Mouse (Mus musculus): ENCODE data around the gene Ephx1.
"Not testable (repeated sequence)": the region's sequence is repeated elsewhere in the genome, so short reads cannot be mapped to it uniquely, and the experiment has no call there.

Ephx1 gene

GRCm38 (mm10) chr1:180967261-180967660, 53.4 kb downstream of the Ephx1 start:
- no peak for DNase-seq

GRCm38 (mm10) chr1:180966542-180966941, 54.2 kb downstream of the Ephx1 start:
- no peak for DNase-seq

GRCm38 (mm10) chr1:180965786-180966185, 54.9 kb downstream of the Ephx1 start:
- DNase-seq: no peak

- DNase-seq: no peak
Observed at GRCm38 (mm10) chr1:180958797-180959196, 61.9 kb downstream of the Ephx1 start.

- no peak for DNase-seq
Observed at GRCm38 (mm10) chr1:180957989-180958388, 62.7 kb downstream of the Ephx1 start.

- DNase-seq: no peak
Observed at GRCm38 (mm10) chr1:180956973-180957381, 63.7 kb downstream of the Ephx1 start.

GRCm38 (mm10) chr1:180956401-180956800, 64.3 kb downstream of the Ephx1 start:
- DNase-seq: no peak

GRCm38 (mm10) chr1:180952808-180953207, 67.9 kb downstream of the Ephx1 start:
- no peak for DNase-seq

GRCm38 (mm10) chr1:180952085-180952746, 68.5 kb downstream of the Ephx1 start:
- DNase-seq: no peak

- DNase-seq: no peak
Observed at GRCm38 (mm10) chr1:180946448-180946847, 74.3 kb downstream of the Ephx1 start.

- peak; percentile 76 for DNase-seq
Observed at GRCm38 (mm10) chr1:180945001-180945980, 75.4 kb downstream of the Ephx1 start.

- DNase-seq: peak; percentile 43
Observed at GRCm38 (mm10) chr1:180944553-180944952, 76.2 kb downstream of the Ephx1 start.

GRCm38 (mm10) chr1:180943896-180944295, 76.8 kb downstream of the Ephx1 start:
- no peak for DNase-seq

- DNase-seq: no peak
Observed at GRCm38 (mm10) chr1:180943032-180943644, 77.6 kb downstream of the Ephx1 start.

GRCm38 (mm10) chr1:180942166-180943031, 78.3 kb downstream of the Ephx1 start, which contains the start of gene Tmem63a:
Gene Tmem63a, plus strand, starts transcription at chr1:180942344.
- DNase-seq: peak; percentile 63

- no peak for DNase-seq
Observed at GRCm38 (mm10) chr1:180941726-180942125, 79.0 kb downstream of the Ephx1 start.

GRCm38 (mm10) chr1:180940776-180941460, 79.8 kb downstream of the Ephx1 start:
- no peak for DNase-seq

GRCm38 (mm10) chr1:180938781-180939180, 81.9 kb downstream of the Ephx1 start:
- not testable (repeated sequence) for DNase-seq

- DNase-seq: not testable (repeated sequence)
Observed at GRCm38 (mm10) chr1:180937631-180938030, 83.1 kb downstream of the Ephx1 start.

GRCm38 (mm10) chr1:180936610-180937398, 83.9 kb downstream of the Ephx1 start:
- DNase-seq: peak; percentile 55
